Mouse (Mus musculus): ENCODE measurements at regions not wholly inside any gene's neighbourhood (a gene's known extent, or its start where the extent isn't known, plus 50 kb on each side); places are given as distances from the start of the nearest gene placed in this dataset.

DNA sequence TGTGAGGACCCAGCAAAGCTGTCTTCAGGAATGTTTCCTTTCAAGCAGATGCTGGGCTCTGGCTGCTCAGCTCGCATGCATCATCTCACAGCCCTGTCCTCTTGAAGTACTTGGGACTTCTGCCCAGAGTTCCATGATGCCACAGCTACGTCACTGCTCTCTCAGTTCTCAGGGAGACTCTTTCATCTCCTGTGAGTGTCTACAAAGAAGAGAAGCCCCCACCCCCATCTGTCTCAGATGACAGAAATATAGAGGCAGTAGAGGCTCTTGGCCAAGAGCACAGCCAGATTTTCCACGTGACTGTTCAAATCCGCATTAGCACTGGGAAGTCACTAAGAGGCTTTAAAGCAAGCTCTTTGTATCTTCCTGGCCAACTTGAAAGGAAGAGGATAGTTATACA is 262.1 kb upstream of the Msx2 start:
- 55% methylated on average over 4 of the region's 4 CpGs for whole genome bisulfite sequencing
- no peak overlapping the region for H3K27ac ChIP-seq
- no peaks in the 10 kb centered on the region for H3K36me3 ChIP-seq
- no peak for ATAC-seq (ENCODE audit: insufficient number of reproducible peaks, insufficient read depth, low FRiP score, low TSS enrichment, low read depth)
- peaks cover 6% of the 10 kb centered on the region; the same call in 1 of the 2 replicates for H3K4me1 ChIP-seq
- H3K9ac ChIP-seq: no peak overlapping the region
- no peaks in the 10 kb centered on the region; the same call in 1 of the 2 replicates for H3K27me3 ChIP-seq
- H3K4me3 ChIP-seq: no peak overlapping the region
- no peaks in the 10 kb centered on the region for H3K9me3 ChIP-seq
- no peak overlapping the region for H3K4me2 ChIP-seq

DNA sequence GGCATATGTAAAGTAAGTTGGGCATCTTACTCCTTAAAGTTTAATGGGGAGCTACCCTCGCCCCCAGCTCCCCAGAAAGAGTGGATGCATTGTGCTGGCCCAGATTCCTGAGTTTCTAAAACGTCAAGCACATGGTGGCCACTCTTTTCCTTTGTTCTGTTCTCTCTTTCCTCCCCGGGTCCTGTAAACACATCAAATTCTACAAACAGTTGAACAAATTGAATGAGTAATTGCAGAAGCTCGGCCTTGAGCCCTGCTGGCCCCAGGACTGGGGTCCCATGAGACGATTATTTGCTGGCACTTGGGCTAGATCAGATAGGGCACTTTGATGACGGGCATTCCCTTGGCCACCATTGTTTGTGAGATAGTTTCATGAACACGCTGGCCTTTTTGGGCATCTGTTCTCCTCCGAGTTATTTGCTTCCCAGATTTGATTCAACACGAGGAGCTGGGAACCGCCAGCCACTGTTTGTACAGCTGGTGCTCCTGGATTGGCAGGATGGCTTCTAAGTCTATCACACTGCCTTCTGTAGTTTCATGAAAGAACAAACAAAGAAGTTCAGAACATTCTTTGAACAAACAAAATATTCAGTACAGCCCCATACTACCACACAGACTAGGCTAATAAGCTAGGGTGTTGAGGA is 257.5 kb upstream of the Msx2 start:
- H3K9me3 ChIP-seq: no peaks in the 10 kb centered on the region
- H3K27me3 ChIP-seq: no peaks in the 10 kb centered on the region; the same call in 1 of the 2 replicates
- ATAC-seq (ENCODE audit: insufficient number of reproducible peaks, insufficient read depth, low FRiP score, low TSS enrichment, low read depth): no peak
- no peak overlapping the region for H3K4me3 ChIP-seq
- no peak overlapping the region for H3K9ac ChIP-seq
- no peak overlapping the region for H3K27ac ChIP-seq
- no peaks in the 10 kb centered on the region for H3K36me3 ChIP-seq
- no peak overlapping the region for H3K4me2 ChIP-seq
- 66% methylated on average over 10 of the region's 10 CpGs for WGBS
- no peaks in the 10 kb centered on the region; the same call in 1 of the 2 replicates for H3K4me1 ChIP-seq

DNA sequence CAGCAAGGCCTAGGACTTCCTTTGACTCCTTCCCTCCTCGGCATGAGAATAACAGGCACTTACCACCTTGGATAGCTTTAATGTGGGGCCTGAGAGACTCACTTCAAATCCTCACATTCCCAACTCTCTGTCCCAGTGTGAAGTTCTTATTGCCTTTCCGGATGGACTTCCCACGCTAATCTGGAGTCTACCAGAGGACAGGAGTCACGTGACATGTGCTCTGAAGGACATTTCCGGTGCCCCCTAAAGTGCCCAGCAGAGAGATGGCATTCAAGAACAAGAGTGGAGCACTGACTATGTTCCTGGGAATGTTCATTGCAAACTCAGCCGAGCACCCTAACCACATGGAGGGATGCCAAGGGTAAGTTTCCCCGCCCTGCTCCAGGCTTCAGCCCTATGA is 257.0 kb upstream of the Msx2 start:
- no peak for ATAC-seq (ENCODE audit: insufficient number of reproducible peaks, insufficient read depth, low FRiP score, low TSS enrichment, low read depth)
- WGBS: 87% methylated on average over 7 of the region's 7 CpGs

DNA sequence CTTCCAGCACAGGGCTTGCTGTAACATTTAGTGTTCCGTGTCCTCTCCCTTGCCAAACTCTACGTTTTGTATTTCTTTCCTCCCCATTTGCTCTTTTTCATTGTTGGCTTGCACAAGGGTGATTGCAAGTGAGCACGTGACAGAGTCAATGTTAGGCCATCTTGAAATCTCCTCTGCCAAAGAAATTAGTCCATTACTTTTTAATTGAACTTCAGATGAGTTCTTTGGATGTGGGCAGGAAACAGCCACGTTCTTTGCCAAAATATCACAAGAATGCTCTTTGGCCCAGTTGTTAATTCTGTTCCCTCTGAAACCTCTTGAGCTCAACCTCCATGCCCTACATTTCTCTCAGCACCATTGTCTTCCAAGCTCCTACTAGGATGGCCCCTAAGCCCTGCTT is 253.2 kb upstream of the Msx2 start:
- no peak overlapping the region for H3K27ac ChIP-seq
- H3K9ac ChIP-seq: no peak overlapping the region
- H3K36me3 ChIP-seq: no peaks in the 10 kb centered on the region
- no peak overlapping the region for H3K4me2 ChIP-seq
- H3K27me3 ChIP-seq: peaks cover 4% of the 10 kb centered on the region; the same call in 1 of the 2 replicates
- H3K4me1 ChIP-seq: peaks cover 10% of the 10 kb centered on the region
- WGBS: 72% methylated on average over 4 of the region's 4 CpGs
- H3K9me3 ChIP-seq: no peaks in the 10 kb centered on the region
- no peak for ATAC-seq (ENCODE audit: insufficient number of reproducible peaks, insufficient read depth, low FRiP score, low TSS enrichment, low read depth)
- H3K4me3 ChIP-seq: no peak overlapping the region

More for the DNA sequence above, 257.0 kb upstream of the Msx2 start:
- Histone ChIP-seq H3K4me2 (no peak overlapping the region), H3K9ac (no peak overlapping the region), H3K4me1 (no peaks in the 10 kb centered on the region; the same call in 1 of the 2 replicates), H3K27me3 (no peaks in the 10 kb centered on the region; the same call in 1 of the 2 replicates), H3K27ac (no peak overlapping the region), H3K36me3 (no peaks in the 10 kb centered on the region), H3K4me3 (no peak overlapping the region), H3K9me3 (no peaks in the 10 kb centered on the region)

DNA sequence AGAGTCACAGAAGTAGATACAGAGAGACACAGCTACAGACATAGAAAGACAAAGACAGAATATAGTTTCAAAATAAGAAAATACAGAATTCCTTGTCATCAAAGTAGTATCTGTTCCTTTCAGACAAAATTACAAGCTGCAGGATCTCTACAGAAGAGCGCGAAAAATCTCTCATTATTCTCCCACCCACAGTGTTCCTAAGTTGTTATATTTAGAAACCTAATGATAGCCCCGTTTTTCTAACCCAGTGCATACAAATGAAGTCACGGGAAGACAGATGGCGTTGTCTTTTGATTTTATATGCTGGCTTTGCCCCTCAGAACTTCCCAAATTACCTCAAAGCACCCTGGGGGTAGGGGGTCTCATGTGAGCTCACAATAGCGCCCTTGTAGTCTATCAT is 250.0 kb upstream of the Msx2 start:
- ATAC-seq (ENCODE audit: insufficient number of reproducible peaks, insufficient read depth, low FRiP score, low TSS enrichment, low read depth): no peak
- 40% methylated on average over 6 of the region's 6 CpGs for WGBS

DNA sequence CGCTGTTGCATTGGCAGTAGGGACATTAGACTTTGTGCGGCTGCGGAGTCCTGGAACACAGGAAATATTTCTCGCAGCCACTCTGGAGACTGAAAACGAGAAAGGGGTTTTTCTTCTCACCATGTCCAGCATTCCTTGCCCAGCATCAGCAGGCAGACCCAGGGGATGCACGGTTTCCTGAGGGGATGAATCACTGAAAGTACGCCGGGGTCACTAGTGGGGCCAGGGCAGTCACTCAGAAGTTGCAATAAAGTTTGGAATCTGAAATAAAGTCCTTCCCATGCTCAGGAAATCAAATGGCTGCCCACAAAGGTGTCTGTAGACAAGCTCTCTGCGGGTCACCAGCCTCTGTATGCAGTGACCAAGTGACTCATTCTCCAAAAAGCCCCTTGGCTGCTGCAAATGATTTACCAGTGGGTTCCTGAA is 248.2 kb upstream of the Msx2 start:
- no peak for ATAC-seq (ENCODE audit: insufficient number of reproducible peaks, insufficient read depth, low FRiP score, low TSS enrichment, low read depth)
- no peak overlapping the region for H3K9ac ChIP-seq
- H3K27ac ChIP-seq: no peak overlapping the region
- no peak overlapping the region for H3K4me3 ChIP-seq
- H3K27me3 ChIP-seq: 0 out of 2 replicates have a peak, but pooled peaks cover 4% of the 10 kb centered on the region
- peaks cover 27% of the 10 kb centered on the region for H3K4me1 ChIP-seq
- no peaks in the 10 kb centered on the region for H3K36me3 ChIP-seq
- H3K9me3 ChIP-seq: no peaks in the 10 kb centered on the region
- WGBS: 34% methylated on average over 9 of the region's 9 CpGs
- H3K4me2 ChIP-seq: no peak overlapping the region

More for the DNA sequence above, 250.0 kb upstream of the Msx2 start:
- Histone ChIP-seq H3K9ac (no peak overlapping the region), H3K36me3 (no peaks in the 10 kb centered on the region), H3K4me2 (no peak overlapping the region), H3K27ac (no peak overlapping the region), H3K4me3 (no peak overlapping the region), H3K27me3 (0 out of 2 replicates have a peak, but pooled peaks cover 4% of the 10 kb centered on the region), H3K9me3 (no peaks in the 10 kb centered on the region), H3K4me1 (peaks cover 24% of the 10 kb centered on the region)

DNA sequence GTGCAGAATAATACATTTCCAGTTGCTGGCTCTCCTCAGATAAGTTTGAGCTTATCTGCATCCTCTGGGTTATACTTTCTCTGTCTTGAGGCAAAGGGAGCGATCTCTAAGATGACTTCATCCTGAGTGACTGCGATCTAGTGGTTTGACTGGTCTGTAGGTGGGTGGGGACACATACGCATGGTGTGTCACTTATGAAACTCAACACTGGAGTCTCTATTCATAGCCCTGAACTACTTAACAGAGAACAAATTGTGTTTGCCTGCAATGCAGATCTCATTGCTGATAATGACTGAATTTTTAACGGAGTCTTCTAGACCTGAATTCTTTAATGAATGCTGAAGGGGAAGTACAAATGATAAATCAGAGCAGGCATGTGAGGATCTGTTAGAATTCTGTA is 244.7 kb upstream of the Msx2 start:
- H3K9ac ChIP-seq: no peak overlapping the region
- H3K27me3 ChIP-seq: 0 out of 2 replicates have a peak, but pooled peaks cover 4% of the 10 kb centered on the region
- no peaks in the 10 kb centered on the region for H3K9me3 ChIP-seq
- no peak overlapping the region for H3K27ac ChIP-seq
- no peak overlapping the region for H3K4me2 ChIP-seq
- H3K36me3 ChIP-seq: no peaks in the 10 kb centered on the region
- ATAC-seq (ENCODE audit: insufficient number of reproducible peaks, insufficient read depth, low FRiP score, low TSS enrichment, low read depth): no peak
- 51% methylated on average over 4 of the region's 4 CpGs for WGBS
- peaks cover 28% of the 10 kb centered on the region for H3K4me1 ChIP-seq
- H3K4me3 ChIP-seq: no peak overlapping the region

DNA sequence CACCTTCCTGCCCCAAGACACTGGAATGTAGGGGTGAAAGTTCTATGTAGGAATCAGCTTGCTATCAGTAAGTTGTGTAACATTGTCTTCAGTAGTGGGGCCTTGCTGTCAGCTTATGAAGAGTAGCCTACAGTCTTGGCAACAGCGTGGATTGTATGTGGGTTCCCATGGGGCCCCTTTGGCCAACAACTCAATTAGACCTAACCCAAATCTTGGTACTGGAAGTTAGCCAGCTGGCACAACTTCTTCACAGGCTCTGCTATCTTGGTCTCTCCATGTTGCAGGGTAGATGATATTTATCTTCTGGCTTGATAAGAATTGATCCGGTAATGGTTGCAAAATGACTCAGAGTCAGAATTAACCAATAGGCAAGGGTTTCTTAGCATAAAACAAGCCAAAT is 244.2 kb upstream of the Msx2 start:
- Histone ChIP-seq H3K4me1 (peaks cover 31% of the 10 kb centered on the region), H3K4me3 (no peak overlapping the region), H3K27ac (no peak overlapping the region), H3K9me3 (no peaks in the 10 kb centered on the region), H3K36me3 (no peaks in the 10 kb centered on the region), H3K27me3 (0 out of 2 replicates have a peak, but pooled peaks cover under 1% of the 10 kb centered on the region), H3K4me2 (no peak overlapping the region), H3K9ac (no peak overlapping the region)
- ATAC-seq (ENCODE audit: insufficient number of reproducible peaks, insufficient read depth, low FRiP score, low TSS enrichment, low read depth): no peak
- WGBS: 90% methylated on average over 2 of the region's 2 CpGs

DNA sequence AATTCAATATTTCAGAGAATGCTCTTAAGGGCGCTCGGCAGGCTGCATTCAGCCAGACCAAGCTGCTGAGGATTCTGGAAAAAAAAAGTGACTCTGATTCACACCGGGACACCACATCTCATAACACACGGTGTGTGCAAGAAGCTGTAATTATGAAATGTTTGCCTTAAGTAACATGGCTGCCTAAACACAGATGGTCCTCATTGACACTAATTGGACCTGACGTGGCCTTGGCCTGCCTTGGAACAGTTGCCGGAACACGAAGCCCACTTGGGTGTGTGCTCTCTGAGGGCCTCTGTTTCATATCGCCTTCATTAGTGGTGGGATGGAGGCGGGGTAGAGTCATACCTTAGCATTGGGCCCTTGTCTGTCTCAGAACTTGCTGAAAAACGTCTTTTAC is 236.2 kb upstream of the Msx2 start:
- Histone ChIP-seq H3K27ac (peak overlapping the region; percentile 81), H3K27me3 (no peaks in the 10 kb centered on the region), H3K4me2 (peak overlapping the region; percentile 36), H3K9me3 (no peaks in the 10 kb centered on the region), H3K4me1 (peaks cover 34% of the 10 kb centered on the region), H3K36me3 (no peaks in the 10 kb centered on the region), H3K9ac (no peak overlapping the region), H3K4me3 (no peak overlapping the region)
- ATAC-seq (ENCODE audit: insufficient number of reproducible peaks, insufficient read depth, low FRiP score, low TSS enrichment, low read depth): peak; percentile 82
- 21% methylated on average over 10 of the region's 10 CpGs for WGBS

DNA sequence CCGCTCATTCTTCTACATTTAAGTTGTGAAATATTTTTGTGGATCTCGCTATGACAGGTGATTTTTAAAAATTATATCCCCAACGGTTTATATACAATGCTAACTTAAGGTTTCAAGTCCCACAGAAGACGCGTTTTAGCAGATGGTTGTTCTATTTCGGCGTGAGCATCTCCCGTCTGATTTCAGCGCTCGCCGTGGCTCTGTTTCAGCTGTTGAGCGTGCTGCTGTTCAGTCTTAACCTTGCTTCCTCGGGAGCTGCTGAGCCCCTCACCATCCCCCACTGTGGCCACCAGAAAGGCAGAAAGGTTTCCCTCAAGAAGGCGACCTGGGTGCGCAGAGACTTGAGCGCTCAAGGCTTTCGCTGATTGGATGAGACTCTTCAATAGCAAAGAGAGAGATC is 234.7 kb upstream of the Msx2 start:
- 76% methylated on average over 17 of the region's 17 CpGs for WGBS
- H3K9me3 ChIP-seq: no peaks in the 10 kb centered on the region
- H3K4me1 ChIP-seq: peaks cover 31% of the 10 kb centered on the region
- H3K4me3 ChIP-seq: no peak overlapping the region
- H3K27me3 ChIP-seq: no peaks in the 10 kb centered on the region
- no peak overlapping the region for H3K9ac ChIP-seq
- no peak overlapping the region for H3K4me2 ChIP-seq
- no peak for ATAC-seq (ENCODE audit: insufficient number of reproducible peaks, insufficient read depth, low FRiP score, low TSS enrichment, low read depth)
- H3K36me3 ChIP-seq: no peaks in the 10 kb centered on the region
- no peak overlapping the region for H3K27ac ChIP-seq

DNA sequence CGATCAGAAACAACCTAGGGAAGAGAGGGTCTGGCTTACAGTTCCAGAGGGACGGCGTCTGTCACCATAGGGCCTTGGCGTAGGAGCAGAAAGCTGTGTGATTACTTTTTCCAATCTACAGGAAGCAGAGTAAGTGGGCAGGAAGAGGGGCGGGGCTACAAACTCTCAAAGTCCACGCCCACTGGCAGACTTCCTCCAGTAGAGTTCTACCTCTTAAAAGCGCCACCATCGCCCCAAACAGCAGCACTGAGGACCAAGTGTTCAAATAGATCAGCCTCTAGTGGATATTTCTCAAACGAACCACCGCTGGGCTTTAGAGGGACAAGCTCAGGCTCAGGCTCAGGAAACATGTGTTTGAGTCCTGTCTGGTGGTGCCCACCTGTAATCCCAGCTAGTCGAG is 231.2 kb upstream of the Msx2 start:
- ATAC-seq (ENCODE audit: insufficient number of reproducible peaks, insufficient read depth, low FRiP score, low TSS enrichment, low read depth): no peak
- no peaks in the 10 kb centered on the region for H3K9me3 ChIP-seq
- peaks cover 14% of the 10 kb centered on the region for H3K4me1 ChIP-seq
- H3K27ac ChIP-seq: no peak overlapping the region
- H3K9ac ChIP-seq: no peak overlapping the region
- H3K36me3 ChIP-seq: no peaks in the 10 kb centered on the region
- no peak overlapping the region for H3K4me2 ChIP-seq
- no peak overlapping the region for H3K4me3 ChIP-seq
- 83% methylated on average over 11 of the region's 11 CpGs for WGBS
- peaks cover 4% of the 10 kb centered on the region; the same call in 1 of the 2 replicates for H3K27me3 ChIP-seq

DNA sequence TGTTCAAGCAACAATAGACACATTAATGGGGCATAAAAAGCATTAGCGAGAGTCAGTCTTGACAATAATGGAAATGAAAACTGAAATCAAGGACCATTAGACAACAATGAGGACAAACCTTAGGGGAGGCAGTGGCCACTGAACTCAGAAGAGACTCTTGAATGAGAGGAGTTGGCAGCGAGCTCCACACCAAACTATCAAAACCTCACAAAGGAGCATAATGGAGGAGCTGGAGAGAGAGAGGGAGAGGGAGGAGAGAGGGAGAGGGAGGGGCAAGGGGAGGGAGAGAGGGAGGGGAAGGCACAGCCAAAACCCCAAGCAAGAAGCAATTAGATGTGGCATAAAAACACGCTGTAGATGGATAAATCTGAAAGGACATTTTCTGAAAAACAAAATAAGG is 227.4 kb upstream of the Msx2 start:
- no peaks in the 10 kb centered on the region for H3K36me3 ChIP-seq
- no peak overlapping the region for H3K4me3 ChIP-seq
- no peaks in the 10 kb centered on the region for H3K9me3 ChIP-seq
- no peak overlapping the region for H3K9ac ChIP-seq
- peaks cover 17% of the 10 kb centered on the region for H3K4me1 ChIP-seq
- peaks cover 4% of the 10 kb centered on the region; the same call in 1 of the 2 replicates for H3K27me3 ChIP-seq
- H3K4me2 ChIP-seq: no peak overlapping the region
- WGBS: 63% methylated on average over 3 of the region's 3 CpGs
- ATAC-seq (ENCODE audit: insufficient number of reproducible peaks, insufficient read depth, low FRiP score, low TSS enrichment, low read depth): no peak
- no peak overlapping the region for H3K27ac ChIP-seq

Measured in embryonic facial prominence, embryonic 13.5 days (tissue).